Mouse (Mus musculus) neural tube, embryonic 11.5 days (tissue): Measurements from ENCODE around the gene Gtdc1. TPM values are rescaled to one million over a fixed set of nuclear protein-coding genes. Genes with fewer than 3 reads are reported as not detected.

Source experiments
- ATAC-seq: fragments of 200-750 bp; cut with Nextera tagmentation; 2 replicates; pipeline ENCODE4 v1.8.0; 2017; ENCODE audit warnings: moderate number of reproducible peaks, mild to moderate bottlenecking, moderate TSS enrichment, moderate library complexity; ENCODE audit not compliant: insufficient read depth, low FRiP score, low TSS enrichment
- DNase-seq: peaks from one replicate; pipeline ENCODE4 v3.0.0-alpha.2; 2015; ENCODE audit warnings: low spot score
- H3K27ac ChIP-seq: fragments of 300-500 bp; sonication (generic); 2 replicates; pipeline ENCODE4 v1.5.1; 2014; ENCODE audit warnings: low read depth, mild to moderate bottlenecking, low read length
- H3K27me3 ChIP-seq: fragments of 300-500 bp; sonication (generic); 2 replicates; pipeline ENCODE4 v1.6.1; 2014; ENCODE audit warnings: mild to moderate bottlenecking, low read length, mixed read lengths; ENCODE audit not compliant: control insufficient read depth, insufficient read depth
- H3K36me3 ChIP-seq: fragments of 300-500 bp; sonication (generic); 2 replicates; pipeline ENCODE4 v1.6.1; 2014; ENCODE audit warnings: mild to moderate bottlenecking, low read length, moderate library complexity, mixed read lengths; ENCODE audit not compliant: control insufficient read depth, insufficient read depth
- H3K4me1 ChIP-seq: fragments of 300-500 bp; sonication (generic); 2 replicates; pipeline ENCODE4 v1.6.1; 2014; ENCODE audit warnings: low read length, mixed read lengths; ENCODE audit not compliant: control insufficient read depth, insufficient read depth
- H3K4me2 ChIP-seq: fragments of 300-500 bp; sonication (generic); 2 replicates; pipeline ENCODE4 v1.6.1; 2014; ENCODE audit warnings: low read depth, mild to moderate bottlenecking, moderate library complexity
- H3K4me3 ChIP-seq: fragments of 300-500 bp; sonication (generic); 2 replicates; pipeline ENCODE4 v1.5.1; 2014; ENCODE audit warnings: low read depth, low read length
- H3K9ac ChIP-seq: fragments of 300-500 bp; sonication (generic); 2 replicates; pipeline ENCODE4 v1.6.1; 2014; ENCODE audit warnings: mild to moderate bottlenecking, low read length
- H3K9me3 ChIP-seq: fragments of 300-500 bp; sonication (generic); 2 replicates; pipeline ENCODE4 v1.6.1; 2016; ENCODE audit warnings: low read length; ENCODE audit not compliant: control insufficient read depth
- WGBS: fragments of 180-500 bp; shearing (Covaris S2); extraction: QIAGEN DNeasy Blood & Tissue Kit; methylation state at CpG from one replicate; pipeline ENCODE4 v1.1.7; 2014; 5-methylcytosine and 5-hydroxymethylcytosine counted together
- polyA plus RNA-seq: library from polyadenylated mRNA; unstranded; fragments of >200 nt; fragmentation: Nextera tagmentation; extraction: Ambion mirVana; gene quantifications from 2 replicates; pipeline ENCODE4 v1.2.1, GENCODE M21; 2014

The Gtdc1 gene
- polyA plus RNA-seq, 1 experiment from 2014 or later, result 9.5 TPM

- H3K9ac ChIP-seq, result no peak overlapping the region
- no peak overlapping the region for H3K27ac ChIP-seq
- H3K36me3 ChIP-seq, result no peaks in the 10 kb centered on the region
- 52% methylated on average over 1 of the region's 1 CpGs for WGBS
- H3K27me3 ChIP-seq, result no peaks in the 10 kb centered on the region
- ATAC-seq, result no peak
- no peak overlapping the region for H3K4me2 ChIP-seq
- no peak for DNase-seq
- H3K4me3 ChIP-seq, result no peak overlapping the region
- no peaks in the 10 kb centered on the region for H3K9me3 ChIP-seq
- H3K4me1 ChIP-seq, result no peaks in the 10 kb centered on the region
Measured at GRCm38 (mm10) chr2:44693898-44694297, 233.6 kb downstream of the Gtdc1 start.

GRCm38 (mm10) chr2:44664049-44664448, 263.4 kb downstream of the Gtdc1 start:
- Histone ChIP-seq H3K4me2 (no peak overlapping the region), H3K27me3 (no peaks in the 10 kb centered on the region), H3K27ac (no peak overlapping the region), H3K9me3 (no peaks in the 10 kb centered on the region), H3K4me1 (no peaks in the 10 kb centered on the region), H3K4me3 (no peak overlapping the region), H3K36me3 (no peaks in the 10 kb centered on the region), H3K9ac (no peak overlapping the region)
- 92% methylated on average over 7 of the region's 7 CpGs for WGBS
- ATAC-seq (no peak), DNase-seq (no peak)

GRCm38 (mm10) chr2:44659870-44660269, 267.6 kb downstream of the Gtdc1 start:
- no peak overlapping the region for H3K4me2 ChIP-seq
- DNase-seq (no peak), ATAC-seq (no peak)
- H3K27ac ChIP-seq, result no peak overlapping the region
- H3K9me3 ChIP-seq, result no peaks in the 10 kb centered on the region
- 78% methylated on average over 2 of the region's 2 CpGs for WGBS
- H3K4me1 ChIP-seq, result no peaks in the 10 kb centered on the region
- no peaks in the 10 kb centered on the region for H3K27me3 ChIP-seq
- no peak overlapping the region for H3K4me3 ChIP-seq
- H3K9ac ChIP-seq, result no peak overlapping the region
- H3K36me3 ChIP-seq, result no peaks in the 10 kb centered on the region

GRCm38 (mm10) chr2:44659011-44659410, 268.4 kb downstream of the Gtdc1 start:
- Histone ChIP-seq H3K27me3 (no peaks in the 10 kb centered on the region), H3K4me3 (no peak overlapping the region), H3K36me3 (no peaks in the 10 kb centered on the region), H3K4me1 (no peaks in the 10 kb centered on the region), H3K9me3 (no peaks in the 10 kb centered on the region), H3K4me2 (no peak overlapping the region), H3K27ac (no peak overlapping the region), H3K9ac (no peak overlapping the region)
- DNase-seq (no peak), ATAC-seq (no peak)

- WGBS, result 82% methylated on average over 3 of the region's 3 CpGs
- no peak for ATAC-seq
Measured at GRCm38 (mm10) chr2:44648537-44648936, 278.9 kb downstream of the Gtdc1 start.

GRCm38 (mm10) chr2:44646398-44646797, 281.1 kb downstream of the Gtdc1 start:
- H3K4me2 ChIP-seq, result no peak overlapping the region
- ATAC-seq (no peak), DNase-seq (no peak)
- H3K9me3 ChIP-seq, result no peaks in the 10 kb centered on the region
- no peaks in the 10 kb centered on the region for H3K36me3 ChIP-seq
- H3K4me1 ChIP-seq, result no peaks in the 10 kb centered on the region
- H3K9ac ChIP-seq, result no peak overlapping the region
- no peak overlapping the region for H3K4me3 ChIP-seq
- no peaks in the 10 kb centered on the region for H3K27me3 ChIP-seq
- WGBS, result 92% methylated on average over 6 of the region's 6 CpGs
- H3K27ac ChIP-seq, result no peak overlapping the region

More at GRCm38 (mm10) chr2:44648537-44648936, 278.9 kb downstream of the Gtdc1 start:
- no peak for DNase-seq
- Histone ChIP-seq H3K27me3 (no peaks in the 10 kb centered on the region), H3K4me2 (no peak overlapping the region), H3K4me3 (no peak overlapping the region), H3K36me3 (no peaks in the 10 kb centered on the region), H3K27ac (no peak overlapping the region), H3K4me1 (no peaks in the 10 kb centered on the region), H3K9ac (no peak overlapping the region), H3K9me3 (no peaks in the 10 kb centered on the region)

GRCm38 (mm10) chr2:44639370-44639769, 288.1 kb downstream of the Gtdc1 start:
- Histone ChIP-seq H3K27ac (no peak overlapping the region), H3K4me2 (no peak overlapping the region), H3K9ac (no peak overlapping the region), H3K4me1 (no peaks in the 10 kb centered on the region), H3K9me3 (no peaks in the 10 kb centered on the region), H3K36me3 (no peaks in the 10 kb centered on the region), H3K27me3 (no peaks in the 10 kb centered on the region), H3K4me3 (no peak overlapping the region)
- no peak for DNase-seq
- no peak for ATAC-seq
- WGBS, result 49% methylated on average over 2 of the region's 2 CpGs

GRCm38 (mm10) chr2:44638157-44638556, 289.3 kb downstream of the Gtdc1 start:
- H3K36me3 ChIP-seq, result no peaks in the 10 kb centered on the region
- H3K27ac ChIP-seq, result no peak overlapping the region
- H3K9ac ChIP-seq, result no peak overlapping the region
- no peaks in the 10 kb centered on the region for H3K27me3 ChIP-seq
- H3K9me3 ChIP-seq, result no peaks in the 10 kb centered on the region
- H3K4me3 ChIP-seq, result no peak overlapping the region
- H3K4me1 ChIP-seq, result no peaks in the 10 kb centered on the region
- 74% methylated on average over 4 of the region's 4 CpGs for WGBS
- DNase-seq, result no peak
- no peak for ATAC-seq
- H3K4me2 ChIP-seq, result no peak overlapping the region

GRCm38 (mm10) chr2:44633971-44634370, 293.5 kb downstream of the Gtdc1 start:
- no peaks in the 10 kb centered on the region for H3K4me1 ChIP-seq
- no peaks in the 10 kb centered on the region for H3K9me3 ChIP-seq
- no peak overlapping the region for H3K9ac ChIP-seq
- WGBS, result 82% methylated on average over 8 of the region's 8 CpGs
- H3K27ac ChIP-seq, result no peak overlapping the region
- H3K36me3 ChIP-seq, result no peaks in the 10 kb centered on the region
- no peaks in the 10 kb centered on the region for H3K27me3 ChIP-seq
- no peak overlapping the region for H3K4me2 ChIP-seq
- ATAC-seq, result no peak
- DNase-seq, result no peak
- no peak overlapping the region for H3K4me3 ChIP-seq
